Mouse (Mus musculus) megakaryocyte, embryonic 14.5 days (primary cell): ENCODE data around the gene Akt1. TPM values are rescaled to one million over a fixed set of nuclear protein-coding genes. Genes with fewer than 3 reads are reported as not detected.

ENCODE experiments used
- H3K27me3 ChIP-seq: replicated peaks from 2 replicates; pipeline ENCODE3; 2012; ENCODE audit warnings: inconsistent platforms
- H3K36me3 ChIP-seq: replicated peaks from 2 replicates; pipeline ENCODE3; 2012; ENCODE audit warnings: low read length, inconsistent platforms, mixed read lengths
- H3K4me1 ChIP-seq: 2 replicates; pipeline ENCODE4 v1.6.1; 2012; ENCODE audit warnings: inconsistent platforms
- H3K4me3 ChIP-seq: replicated peaks from 2 replicates; pipeline ENCODE3; 2012; ENCODE audit warnings: moderate library complexity, mild to moderate bottlenecking, inconsistent platforms
- H3K9me3 ChIP-seq: 2 replicates; pipeline ENCODE4 v1.6.1; 2012; ENCODE audit warnings: inconsistent platforms
- FLI1 ChIP-seq: IDR thresholded peaks from 2 replicates; pipeline ENCODE4 v1.6.1; 2012; ENCODE audit warnings: low read length, inconsistent platforms, mixed read lengths
- GATA1 ChIP-seq: IDR thresholded peaks from 3 replicates; pipeline ENCODE4 v1.6.1; 2012; ENCODE audit warnings: mixed read lengths, low read length, inconsistent platforms, borderline replicate concordance
- polyA plus RNA-seq: library from polyadenylated mRNA; stranded (reverse); fragments of >175 nt; gene quantifications from 2 replicates; pipeline ENCODE4 v1.2.3, GENCODE M21; 2012; ENCODE audit warnings: low replicate concordance; ENCODE audit not compliant: insufficient read depth

Gene Akt1
- polyA plus RNA-seq, 1 experiment, result 415 TPM

GRCm38 (mm10) chr12:112717140-112717539 lies 42.5 kb upstream of the Akt1 start:
- Histone ChIP-seq H3K4me3 (no peak overlapping the region), H3K9me3 (no peaks in the 10 kb centered on the region), H3K27me3 (peaks cover 73% of the 10 kb centered on the region), H3K4me1 (peaks cover 13% of the 10 kb centered on the region), H3K36me3 (no peaks in the 10 kb centered on the region)
- no peak for TF ChIP-seq FLI1
- TF ChIP-seq GATA1, result no peak

GRCm38 (mm10) chr12:112713984-112714383 lies 39.3 kb upstream of the Akt1 start:
- no peak for TF ChIP-seq FLI1
- TF ChIP-seq GATA1, result no peak

GRCm38 (mm10) chr12:112707573-112707869 lies 32.8 kb upstream of the Akt1 start:
- peaks cover 65% of the 10 kb centered on the region for H3K27me3 ChIP-seq
- no peak for TF ChIP-seq GATA1
- TF ChIP-seq FLI1, result no peak
- H3K9me3 ChIP-seq, result peaks cover 20% of the 10 kb centered on the region
- H3K36me3 ChIP-seq, result no peaks in the 10 kb centered on the region
- H3K4me3 ChIP-seq, result no peak overlapping the region
- H3K4me1 ChIP-seq, result peaks cover 22% of the 10 kb centered on the region

More at GRCm38 (mm10) chr12:112713984-112714383, 39.3 kb upstream of the Akt1 start:
- Histone ChIP-seq H3K9me3 (peaks cover 10% of the 10 kb centered on the region; the same call in 1 of the 2 replicates), H3K36me3 (no peaks in the 10 kb centered on the region), H3K27me3 (peaks cover 64% of the 10 kb centered on the region), H3K4me1 (peaks cover 3% of the 10 kb centered on the region; the same call in 1 of the 2 replicates), H3K4me3 (no peak overlapping the region)

- Histone ChIP-seq H3K4me3 (peak overlapping the region; percentile 85), H3K36me3 (no peaks in the 10 kb centered on the region), H3K27me3 (peaks cover 68% of the 10 kb centered on the region), H3K4me1 (peaks cover 28% of the 10 kb centered on the region), H3K9me3 (peaks cover 20% of the 10 kb centered on the region)
- no peak for TF ChIP-seq FLI1
- no peak for TF ChIP-seq GATA1
Measured at GRCm38 (mm10) chr12:112706704-112707572, 32.3 kb upstream of the Akt1 start.

DNA sequence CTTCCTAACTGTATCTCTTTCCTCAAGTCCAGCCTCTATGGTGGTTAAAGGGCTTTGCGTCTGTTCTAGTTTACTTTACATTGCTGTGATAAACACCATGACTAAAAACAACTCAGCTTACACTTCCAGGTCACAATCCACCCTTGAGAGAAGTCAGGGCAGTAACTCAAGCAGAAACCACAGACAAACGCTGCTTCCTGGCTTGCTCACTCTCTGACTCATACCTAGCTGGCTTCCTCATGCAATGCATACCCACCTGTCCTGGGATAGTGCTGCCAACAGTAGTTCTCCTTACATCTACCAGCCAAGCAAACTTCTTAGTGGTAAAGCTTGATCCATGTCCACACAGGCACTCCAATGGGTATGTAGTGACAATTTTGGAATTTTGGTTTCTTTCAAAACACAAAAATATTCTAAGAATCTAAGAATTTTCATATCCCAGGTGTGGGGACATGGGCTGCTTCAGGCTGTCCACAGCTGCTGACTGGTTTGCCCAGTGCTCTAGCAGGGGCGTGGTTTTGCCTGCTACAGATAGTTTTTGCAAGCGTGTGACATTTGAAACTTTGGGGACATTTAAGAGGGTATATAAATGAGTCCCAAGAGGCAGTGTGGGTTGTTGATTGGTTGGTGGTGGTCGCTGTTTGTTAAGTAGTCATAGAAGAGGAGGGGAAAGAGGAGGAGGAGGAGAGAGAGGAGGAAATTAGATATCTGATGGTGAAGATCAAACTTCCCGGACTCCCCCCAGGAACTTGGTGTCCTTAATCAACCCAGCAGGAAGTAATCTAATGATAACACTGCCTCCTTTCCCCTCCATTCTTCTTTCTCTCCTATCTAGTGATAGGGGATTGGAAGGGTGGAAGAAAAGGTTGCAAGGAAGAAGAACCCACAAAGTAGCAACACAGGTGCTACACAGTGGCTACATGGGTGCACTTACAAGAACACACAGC lies 28.0 kb upstream of the Akt1 start:
- Histone ChIP-seq H3K4me1 (peaks cover 34% of the 10 kb centered on the region), H3K36me3 (no peaks in the 10 kb centered on the region), H3K4me3 (no peak overlapping the region), H3K27me3 (peaks cover 74% of the 10 kb centered on the region), H3K9me3 (peaks cover 11% of the 10 kb centered on the region)
- TF ChIP-seq GATA1, result no peak
- TF ChIP-seq FLI1, result no peak

- no peak for TF ChIP-seq FLI1
- TF ChIP-seq GATA1, result no peak
- Histone ChIP-seq H3K9me3 (peaks cover 11% of the 10 kb centered on the region), H3K4me1 (peaks cover 35% of the 10 kb centered on the region), H3K27me3 (peaks cover 69% of the 10 kb centered on the region), H3K4me3 (no peak overlapping the region), H3K36me3 (no peaks in the 10 kb centered on the region)
Measured at GRCm38 (mm10) chr12:112700522-112700921, 25.8 kb upstream of the Akt1 start.

- TF ChIP-seq GATA1 (no peak), FLI1 (no peak)
- H3K4me3 ChIP-seq, result no peak overlapping the region
- peaks cover 51% of the 10 kb centered on the region for H3K4me1 ChIP-seq
- no peaks in the 10 kb centered on the region for H3K9me3 ChIP-seq
- peaks cover 46% of the 10 kb centered on the region for H3K27me3 ChIP-seq
- no peaks in the 10 kb centered on the region for H3K36me3 ChIP-seq
Measured at GRCm38 (mm10) chr12:112696806-112697425, 22.2 kb upstream of the Akt1 start.

DNA sequence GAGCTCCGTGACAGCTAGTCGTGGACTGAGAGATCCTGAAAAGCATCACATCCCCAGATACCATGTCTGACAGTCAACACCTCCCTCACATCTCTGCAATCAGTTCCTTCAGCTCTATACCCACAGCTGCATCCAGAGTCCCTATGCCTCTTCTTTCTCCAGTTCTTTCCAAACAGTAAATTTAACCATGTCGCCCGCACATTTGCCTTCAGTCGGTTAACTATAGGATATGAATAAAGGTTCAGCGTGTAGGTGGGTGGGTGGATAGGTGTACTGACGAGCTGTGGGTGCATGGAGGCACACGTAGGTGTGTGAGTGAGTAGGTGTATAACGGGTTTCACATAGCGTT lies 19.4 kb upstream of the Akt1 start:
- Histone ChIP-seq H3K4me1 (peaks cover 59% of the 10 kb centered on the region), H3K9me3 (no peaks in the 10 kb centered on the region), H3K4me3 (peak overlapping the region; percentile 97), H3K27me3 (peaks cover 25% of the 10 kb centered on the region), H3K36me3 (peaks cover 4% of the 10 kb centered on the region)
- TF ChIP-seq GATA1 (no peak), FLI1 (no peak)
